Mouse (Mus musculus): ENCODE data around the gene Rdh1.

GRCm38 (mm10) chr10:127802236-127802635, 42.7 kb downstream of the Rdh1 start:
- TF ChIP-seq CTCF (IDR thresholded peaks at IDR 0.05; ENCODE audit: low read depth, low read length) (no peak), POLR2A (IDR thresholded peaks at IDR 0.05; ENCODE audit: borderline replicate concordance, low read depth, low read length) (no peak)
